10 mouse cellular contexts compared by ENCODE assay signal in the genomic region with DNA sequence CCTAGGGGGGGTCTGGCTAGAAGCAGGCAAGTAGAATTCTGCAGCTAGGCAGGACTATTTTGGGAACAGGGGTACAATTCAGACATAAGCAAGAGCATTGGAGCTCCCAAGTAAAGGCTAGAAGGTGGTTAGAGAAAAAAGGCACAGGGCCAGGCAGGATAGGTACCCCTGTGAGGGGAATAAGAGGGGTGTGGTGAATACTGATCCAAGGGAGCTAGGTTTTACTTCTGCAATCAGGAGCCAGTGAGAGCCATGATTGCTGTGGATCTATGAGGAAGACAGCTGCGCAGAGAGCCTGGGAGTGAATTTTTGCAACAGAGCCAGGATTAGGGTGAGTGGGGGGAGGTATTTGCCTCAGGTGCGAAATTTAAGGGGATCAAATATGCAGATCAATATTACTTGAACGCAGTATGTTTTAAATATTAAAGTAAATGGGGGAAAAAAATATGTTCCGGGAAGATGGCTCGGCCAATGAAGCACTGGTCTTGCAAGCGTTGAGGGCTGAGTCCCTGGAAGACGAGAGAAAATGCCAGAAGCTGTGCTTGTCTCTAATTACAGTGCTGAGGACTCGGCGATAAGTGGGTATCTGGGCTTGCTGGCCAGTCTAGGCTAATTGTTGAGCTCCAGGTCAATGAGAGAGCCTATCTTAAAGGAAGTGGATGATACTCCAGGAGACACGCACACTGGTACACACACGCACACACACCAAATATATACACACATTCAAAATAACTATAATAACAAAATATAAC. TPM values are rescaled to one million over a fixed set of nuclear protein-coding genes. Genes with fewer than 3 reads are reported as not detected.
DNase-seq lines count a peak whose midpoint lies in the region; ATAC-seq and TF ChIP-seq lines count a peak whose summit lies in the region.
"Had no signal": no experiment of that assay in that cellular context is flagged by ENCODE, and none has a peak within 500 bp of the region (broad histone marks: within the 10 kb centered on the region; RNA-seq: fewer than 3 reads in every experiment).

No protein-coding gene starts in this region.

- in situ Hi-C loops in ES-E14 (cut with MboI; ENCODE audit: low sequenced_read_pairs in 2 of 2, unreplicated experiment in 2 of 2), result no loop called here

- no peaks in the 10 kb centered on the region for H3K9me3 ChIP-seq in heart, embryonic 10.5 days
- no peaks in the 10 kb centered on the region for H3K9me3 ChIP-seq in ES-E14 (ENCODE audit: control insufficient read depth, insufficient read depth, low read depth, low read length)
- H3K9me3 ChIP-seq in forebrain, embryonic 16.5 days (ENCODE audit: control insufficient read depth, low read length), result no peaks in the 10 kb centered on the region
- no peaks in the 10 kb centered on the region for H3K9me3 ChIP-seq in liver, embryonic 16.5 days (replicated peaks; ENCODE audit: control insufficient read depth, low read length)

- peak overlapping the region; percentile 29; the same call in 1 of the 2 replicates for H3K27ac ChIP-seq in heart, embryonic 10.5 days
- H3K27ac ChIP-seq in ES-E14 (ENCODE audit: insufficient read depth, low read depth, low read length, poor library complexity, severe bottlenecking), result peak overlapping the region; percentile 5; the same call in 1 of the 2 replicates
- H3K27ac ChIP-seq in forebrain, embryonic 16.5 days (ENCODE audit: low read length), result peak overlapping the region; percentile 54
- H3K27ac ChIP-seq in liver, embryonic 16.5 days (ENCODE audit: low read length), result peak overlapping the region; percentile 29; the same call in 1 of the 2 replicates

- ATAC-seq in forebrain, embryonic 16.5 days, result no peak
- no peak for ATAC-seq in liver, embryonic 16.5 days (ENCODE audit: low read depth)

- peaks cover 27% of the 10 kb centered on the region for H3K4me1 ChIP-seq in heart, embryonic 10.5 days
- peaks cover 18 to 33% of the 10 kb centered on the region in 2 experiments for H3K4me1 ChIP-seq in ES-E14 (ENCODE audit: control insufficient read depth in 2 of 2, insufficient read depth in 2 of 2, low read length in 2 of 2, poor library complexity in 1 of 2)
- H3K4me1 ChIP-seq in forebrain, embryonic 16.5 days (replicated peaks; ENCODE audit: control insufficient read depth, insufficient read depth, low read length), result peaks cover 48% of the 10 kb centered on the region
- peaks cover 68% of the 10 kb centered on the region for H3K4me1 ChIP-seq in liver, embryonic 16.5 days (ENCODE audit: control insufficient read depth, low read depth, low read length)

- H3K4me3 ChIP-seq in heart, embryonic 10.5 days, result no peak overlapping the region
- H3K4me3 ChIP-seq in ES-E14 (ENCODE audit: insufficient read depth in 1 of 2, low read depth in 1 of 2, low read length in 2 of 2, poor library complexity in 1 of 2, severe bottlenecking in 1 of 2), result no peak overlapping the region
- H3K4me3 ChIP-seq in forebrain, embryonic 16.5 days (replicated peaks; ENCODE audit: low read length), result no peak overlapping the region
- H3K4me3 ChIP-seq in liver, embryonic 16.5 days (ENCODE audit: low read depth, low read length), result no peak overlapping the region

- no peak overlapping the region for H3K9ac ChIP-seq in ES-E14 (ENCODE audit: insufficient read depth, low read depth, low read length, poor library complexity, severe bottlenecking)
- H3K9ac ChIP-seq in forebrain, embryonic 16.5 days (replicated peaks; ENCODE audit: low read depth, low read length), result peak overlapping the region; percentile 16; the same call in 1 of the 2 replicates
- H3K9ac ChIP-seq in liver, embryonic 16.5 days (ENCODE audit: low read depth, low read length), result no peak overlapping the region

- WGBS in heart, embryonic 10.5 days, result 58% methylated on average over 11 of the region's 11 CpGs
- WGBS in forebrain, embryonic 16.5 days, result 35% methylated on average over 11 of the region's 11 CpGs
- 42% methylated on average over 11 of the region's 11 CpGs for WGBS in liver, embryonic 16.5 days (ENCODE audit: insufficient replicate concordance)

- no peaks in the 10 kb centered on the region for H3K36me3 ChIP-seq in heart, embryonic 10.5 days
- no peaks in the 10 kb centered on the region for H3K36me3 ChIP-seq in ES-E14 (ENCODE audit: control insufficient read depth, insufficient read depth, low read length, poor library complexity, severe bottlenecking)
- no peaks in the 10 kb centered on the region for H3K36me3 ChIP-seq in forebrain, embryonic 16.5 days (ENCODE audit: control insufficient read depth, insufficient read depth)
- no peaks in the 10 kb centered on the region for H3K36me3 ChIP-seq in liver, embryonic 16.5 days (ENCODE audit: control insufficient read depth, insufficient read depth)

- no peak overlapping the region; the same call in 1 of the 2 replicates for H3K4me2 ChIP-seq in forebrain, embryonic 16.5 days (ENCODE audit: low read length)
- no peak overlapping the region for H3K4me2 ChIP-seq in liver, embryonic 16.5 days (ENCODE audit: low read depth, low read length)

- no peak for DNase-seq in heart, embryonic 10.5 days (ENCODE audit: low spot score)
- DNase-seq in heart, postnatal 14 days, result no peak
- DNase-seq in ES-E14 (ENCODE audit: low read depth, low spot score), result no peak
- no peak for DNase-seq in lung, postnatal 10 days
- no peak for DNase-seq in spleen, postnatal 36 days (ENCODE audit: low spot score in 2 of 2)
- no peak for DNase-seq in cerebellum, postnatal 25 days
- DNase-seq: layer of hippocampus, adult 9-11 months; right cerebral cortex, adult 18-20 months had no signal

- no peaks in the 10 kb centered on the region for H3K27me3 ChIP-seq in heart, embryonic 10.5 days (ENCODE audit: insufficient read depth, poor library complexity, severe bottlenecking)
- H3K27me3 ChIP-seq in forebrain, embryonic 16.5 days (replicated peaks; ENCODE audit: control insufficient read depth, insufficient read depth, low read length), result no peaks in the 10 kb centered on the region
- no peaks in the 10 kb centered on the region for H3K27me3 ChIP-seq in liver, embryonic 16.5 days (ENCODE audit: control insufficient read depth, insufficient read depth, low read depth, low read length)

- intact Hi-C loops in heart, postnatal 14 days (cut with DNase I), result loop anchor here (5.0 kb wide), 1 partner anchor 37 kb away; no protein-coding TSS in a partner anchor

TF ChIP-seq in ES-E14, 5 proteins besides CTCF, POLR2A, EP300 and RAD21:
- TF ChIP-seq MAFK (IDR thresholded peaks at IDR 0.05; ENCODE audit: insufficient read depth, low read depth, low read length) (no peak), ZNF384 (IDR thresholded peaks at IDR 0.05; ENCODE audit: low read depth, low read length) (no peak), CHD2 (IDR thresholded peaks at IDR 0.05; ENCODE audit: low read depth, low read length) (no peak), HCFC1 (IDR thresholded peaks at IDR 0.05; ENCODE audit: borderline replicate concordance, insufficient read depth, low read length) (no peak), ZC3H11A (IDR thresholded peaks at IDR 0.05; ENCODE audit: borderline replicate concordance, low read depth, low read length) (no peak)

RNA-seq across cellular contexts. Expression of a gene that starts 55.3 kb away (rescaled TPM):
- 6.6 and 11.6 TPM in 2 replicates for polyA plus RNA-seq in heart, embryonic 10.5 days (2016; fragmentation: Nextera tagmentation; extraction: Ambion mirVana)
- 10 to 100 TPM; 67.9 to 68.4 TPM for total RNA-seq in heart, postnatal 14 days (2021)
- 37.3 and 42.9 TPM in 2 replicates for total RNA-seq in ES-E14 (2012; rRNA removed)
- polyA plus RNA-seq in forebrain, embryonic 16.5 days (2015; fragmentation: Nextera tagmentation; extraction: Ambion mirVana), result 51.3 and 51.6 TPM in 2 replicates
- polyA plus RNA-seq in liver, embryonic 16.5 days (2015; fragmentation: Nextera tagmentation; extraction: Ambion mirVana), result 7.6 and 9.2 TPM in 2 replicates
